Mouse (Mus musculus) stomach, postnatal 0 days (tissue): Measurements from ENCODE around the gene Adamts6. TPM values are rescaled to one million over a fixed set of nuclear protein-coding genes. Genes with fewer than 3 reads are reported as not detected.

ENCODE experiments used
- ATAC-seq: fragments of 200-750 bp; cut with Nextera tagmentation; 2 replicates; pipeline ENCODE4 v1.8.0; 2017; ENCODE audit not compliant: low FRiP score, low TSS enrichment
- DNase-seq: peaks from one replicate; pipeline ENCODE4 v3.0.0-alpha.2; 2016; ENCODE audit warnings: low spot score
- H3K27ac ChIP-seq: fragments of 300-500 bp; sonication (generic); replicated peaks from 2 replicates; pipeline ENCODE4 v1.5.1; 2014; ENCODE audit warnings: mild to moderate bottlenecking, control low read depth
- H3K27me3 ChIP-seq: fragments of 300-500 bp; sonication (generic); 2 replicates; pipeline ENCODE4 v1.6.1; 2014; ENCODE audit warnings: low read length; ENCODE audit not compliant: control insufficient read depth, insufficient read depth
- H3K36me3 ChIP-seq: fragments of 300-500 bp; sonication (generic); 2 replicates; pipeline ENCODE4 v1.6.1; 2014; ENCODE audit warnings: low read length, mixed read lengths; ENCODE audit not compliant: control insufficient read depth, insufficient read depth
- H3K4me1 ChIP-seq: fragments of 300-500 bp; sonication (generic); replicated peaks from 2 replicates; pipeline ENCODE4 v1.6.1; 2014; ENCODE audit warnings: antibody characterized with exemption; ENCODE audit not compliant: control insufficient read depth, insufficient read depth
- H3K4me2 ChIP-seq: fragments of 300-500 bp; sonication (generic); replicated peaks from 2 replicates; pipeline ENCODE4 v1.6.1; 2014; ENCODE audit warnings: low read depth, mild to moderate bottlenecking, control low read depth, moderate library complexity
- H3K4me3 ChIP-seq: fragments of 300-500 bp; sonication (generic); 2 replicates; pipeline ENCODE4 v1.5.1; 2014; ENCODE audit warnings: low read depth, low read length, control low read depth
- H3K9ac ChIP-seq: fragments of 300-500 bp; sonication (generic); 2 replicates; pipeline ENCODE4 v1.6.1; 2014; ENCODE audit warnings: mild to moderate bottlenecking, low read length, control low read depth, mixed read lengths
- H3K9me3 ChIP-seq: fragments of 300-500 bp; sonication (generic); 2 replicates; pipeline ENCODE4 v1.6.1; 2016; ENCODE audit warnings: low read length; ENCODE audit not compliant: control insufficient read depth
- CTCF ChIP-seq: IDR thresholded peaks from 2 replicates; pipeline ENCODE4 v1.5.1; 2016; ENCODE audit warnings: antibody characterized with exemption, low read depth, mild to moderate bottlenecking, moderate library complexity
- EP300 ChIP-seq: optimal IDR thresholded peaks from 2 replicates; pipeline ENCODE3; 2016; ENCODE audit warnings: antibody characterized with exemption
- WGBS: fragments of 180-500 bp; shearing (Covaris S2); extraction: QIAGEN DNeasy Blood & Tissue Kit; methylation state at CpG from one replicate; pipeline ENCODE4 v1.1.7; 2014; 5-methylcytosine and 5-hydroxymethylcytosine counted together
- polyA plus RNA-seq: library from polyadenylated mRNA; unstranded; fragments of >200 nt; fragmentation: Nextera tagmentation; extraction: Ambion mirVana; gene quantifications from 2 replicates; pipeline ENCODE4 v1.2.1, GENCODE M21; 2015

Gene Adamts6
- polyA plus RNA-seq, 1 experiment from 2014 or later, result 0.78 TPM

- H3K4me1 ChIP-seq, result no peaks in the 10 kb centered on the region; the same call in 1 of the 2 replicates
- no peak for ATAC-seq
- no peak overlapping the region for H3K4me2 ChIP-seq
- no peak overlapping the region for H3K9ac ChIP-seq
- no peaks in the 10 kb centered on the region for H3K9me3 ChIP-seq
- no peak for DNase-seq
- H3K36me3 ChIP-seq, result no peaks in the 10 kb centered on the region
- no peaks in the 10 kb centered on the region for H3K27me3 ChIP-seq
- H3K27ac ChIP-seq, result no peak overlapping the region
- 84% methylated on average over 4 of the region's 4 CpGs for WGBS
- TF ChIP-seq EP300 (no peak), CTCF (no peak)
- no peak overlapping the region for H3K4me3 ChIP-seq
Measured at GRCm38 (mm10) chr13:104519981-104520380, 232.3 kb downstream of the Adamts6 start.

DNA sequence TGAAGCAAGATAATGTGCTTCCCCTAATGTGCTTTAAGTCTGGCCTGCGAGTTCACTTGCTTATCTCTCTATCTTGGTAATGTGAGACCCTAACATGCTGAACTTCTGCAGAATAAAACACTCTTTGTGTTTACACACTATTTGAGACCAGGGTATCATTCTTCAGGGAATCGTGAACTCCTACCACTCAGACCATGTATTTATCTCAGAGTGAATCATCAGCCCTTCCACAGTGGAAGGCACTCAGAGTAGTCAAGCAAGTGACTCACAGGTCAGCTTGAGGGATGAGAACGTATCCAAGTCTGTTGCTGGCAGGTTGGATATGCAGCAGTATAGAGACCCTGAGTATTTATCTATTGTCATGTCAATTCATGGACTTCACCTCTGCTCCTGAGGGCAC is 232.8 kb downstream of the Adamts6 start:
- 50% methylated on average over 3 of the region's 3 CpGs for WGBS
- Histone ChIP-seq H3K9me3 (no peaks in the 10 kb centered on the region), H3K36me3 (no peaks in the 10 kb centered on the region), H3K27ac (no peak overlapping the region), H3K4me1 (no peaks in the 10 kb centered on the region; the same call in 1 of the 2 replicates), H3K27me3 (no peaks in the 10 kb centered on the region), H3K4me2 (no peak overlapping the region), H3K4me3 (no peak overlapping the region), H3K9ac (no peak overlapping the region)
- no peak for TF ChIP-seq EP300
- TF ChIP-seq CTCF, result no peak
- ATAC-seq (no peak), DNase-seq (no peak)

GRCm38 (mm10) chr13:104521532-104521931 is 233.9 kb downstream of the Adamts6 start:
- Histone ChIP-seq H3K4me3 (no peak overlapping the region), H3K27ac (no peak overlapping the region), H3K4me1 (no peaks in the 10 kb centered on the region; the same call in 1 of the 2 replicates), H3K9ac (no peak overlapping the region), H3K4me2 (no peak overlapping the region), H3K9me3 (no peaks in the 10 kb centered on the region), H3K36me3 (no peaks in the 10 kb centered on the region), H3K27me3 (no peaks in the 10 kb centered on the region)
- ATAC-seq (no peak), DNase-seq (no peak)
- TF ChIP-seq EP300 (no peak), CTCF (no peak)
- WGBS, result 91% methylated on average over 2 of the region's 2 CpGs

DNA sequence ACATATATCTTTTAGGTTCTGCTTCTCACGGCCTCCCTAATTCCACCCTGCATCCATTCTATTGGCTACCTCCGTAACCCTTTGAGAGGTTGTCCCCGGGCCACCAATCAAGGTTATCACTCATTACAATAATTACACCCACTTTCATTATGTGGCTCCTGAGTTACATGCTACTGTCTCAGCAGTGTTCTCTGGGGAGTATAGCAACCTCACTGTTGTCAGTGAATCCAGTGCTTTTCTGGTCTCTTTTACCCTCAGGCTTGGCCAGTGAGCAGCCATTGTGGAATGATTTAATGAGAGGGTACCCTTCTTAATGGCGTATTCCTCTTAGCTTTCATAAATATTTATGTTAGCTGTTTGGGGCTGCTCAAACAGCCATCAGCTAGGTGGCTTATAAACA is 238.0 kb downstream of the Adamts6 start:
- no peak for DNase-seq
- H3K27ac ChIP-seq, result no peak overlapping the region
- no peak for TF ChIP-seq EP300
- TF ChIP-seq CTCF, result no peak
- H3K36me3 ChIP-seq, result no peaks in the 10 kb centered on the region
- no peaks in the 10 kb centered on the region for H3K27me3 ChIP-seq
- no peaks in the 10 kb centered on the region for H3K4me1 ChIP-seq
- no peak overlapping the region for H3K4me2 ChIP-seq
- no peak overlapping the region for H3K9ac ChIP-seq
- 77% methylated on average over 4 of the region's 4 CpGs for WGBS
- H3K9me3 ChIP-seq, result no peaks in the 10 kb centered on the region
- ATAC-seq, result no peak
- H3K4me3 ChIP-seq, result no peak overlapping the region

DNA sequence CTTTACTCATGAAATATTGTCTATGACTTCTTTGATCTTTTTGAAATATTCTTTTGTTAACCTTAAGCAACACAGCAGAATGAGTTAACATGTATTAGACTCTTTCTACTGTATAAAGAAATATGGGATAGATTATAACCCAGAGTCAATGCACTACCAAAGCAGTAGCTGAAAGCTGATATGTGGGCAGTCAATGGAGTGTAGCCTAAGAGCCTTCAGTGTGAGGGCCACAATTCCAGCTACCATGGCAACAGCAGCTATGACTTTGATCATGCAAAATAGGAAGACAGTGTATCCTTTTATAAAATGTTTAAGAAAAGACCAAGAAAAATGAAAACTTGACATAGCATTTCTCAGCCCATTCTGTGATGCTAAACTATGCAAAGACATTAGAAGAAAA is 241.6 kb downstream of the Adamts6 start:
- H3K4me3 ChIP-seq, result no peak overlapping the region
- no peak overlapping the region for H3K4me2 ChIP-seq
- ATAC-seq, result no peak
- no peak overlapping the region for H3K27ac ChIP-seq
- no peak for DNase-seq
- no peak overlapping the region for H3K9ac ChIP-seq
- no peaks in the 10 kb centered on the region for H3K27me3 ChIP-seq
- H3K36me3 ChIP-seq, result no peaks in the 10 kb centered on the region
- no peaks in the 10 kb centered on the region for H3K9me3 ChIP-seq
- no peaks in the 10 kb centered on the region for H3K4me1 ChIP-seq
- no peak for TF ChIP-seq EP300
- no peak for TF ChIP-seq CTCF

DNA sequence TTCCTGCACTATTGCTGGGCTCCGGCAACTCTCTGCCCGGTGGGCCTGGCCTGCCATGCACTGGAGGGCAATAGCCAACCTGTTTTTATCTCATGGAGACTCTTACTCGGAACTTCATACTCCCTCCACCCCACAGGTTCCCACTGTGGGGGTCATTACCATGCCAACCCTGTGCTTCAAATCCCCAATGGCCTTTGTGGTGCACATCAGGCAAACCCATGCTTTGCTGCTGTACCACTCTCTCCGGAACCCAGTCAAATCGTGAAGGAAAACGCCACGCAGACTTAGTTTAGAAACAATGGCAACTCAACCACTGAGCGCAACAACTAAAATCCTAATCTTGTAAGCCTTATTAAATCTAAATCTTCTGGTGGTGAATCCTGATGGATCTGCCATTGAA is 244.2 kb downstream of the Adamts6 start:
- H3K9ac ChIP-seq, result no peak overlapping the region
- no peaks in the 10 kb centered on the region for H3K4me1 ChIP-seq
- H3K27ac ChIP-seq, result no peak overlapping the region
- no peaks in the 10 kb centered on the region for H3K9me3 ChIP-seq
- ATAC-seq (no peak), DNase-seq (no peak)
- H3K36me3 ChIP-seq, result no peaks in the 10 kb centered on the region
- TF ChIP-seq EP300 (no peak), CTCF (no peak)
- H3K27me3 ChIP-seq, result no peaks in the 10 kb centered on the region
- WGBS, result 93% methylated on average over 8 of the region's 8 CpGs
- H3K4me3 ChIP-seq, result no peak overlapping the region
- H3K4me2 ChIP-seq, result no peak overlapping the region

GRCm38 (mm10) chr13:104532723-104533122 is 245.1 kb downstream of the Adamts6 start:
- Histone ChIP-seq H3K4me3 (no peak overlapping the region), H3K4me1 (no peaks in the 10 kb centered on the region), H3K27me3 (no peaks in the 10 kb centered on the region), H3K9ac (no peak overlapping the region), H3K27ac (no peak overlapping the region), H3K9me3 (no peaks in the 10 kb centered on the region), H3K4me2 (no peak overlapping the region), H3K36me3 (no peaks in the 10 kb centered on the region)
- 84% methylated on average over 7 of the region's 7 CpGs for WGBS
- no peak for ATAC-seq
- TF ChIP-seq CTCF (no peak), EP300 (no peak)
- no peak for DNase-seq
